Mouse (Mus musculus) midbrain, embryonic 14.5 days (tissue): Measurements from ENCODE around the gene AB124611. TPM values are rescaled to one million over a fixed set of nuclear protein-coding genes. Genes with fewer than 3 reads are reported as not detected.

Experiments used
- ATAC-seq: fragments of 200-750 bp; cut with Nextera tagmentation; 2 replicates; pipeline ENCODE4 v1.8.0; 2017; ENCODE audit warnings: moderate number of reproducible peaks, moderate library complexity; ENCODE audit not compliant: low FRiP score, low TSS enrichment
- DNase-seq: peaks from one replicate; pipeline ENCODE4 v3.0.0-alpha.2; 2015
- H3K27ac ChIP-seq: fragments of 300-500 bp; sonication (generic); replicated peaks from 2 replicates; pipeline ENCODE4 v1.5.1; 2014; ENCODE audit warnings: mild to moderate bottlenecking, low read depth, low read length, moderate library complexity
- H3K27me3 ChIP-seq: fragments of 300-500 bp; sonication (generic); 2 replicates; pipeline ENCODE4 v1.6.1; 2014; ENCODE audit warnings: low read length, control low read depth, mixed read lengths; ENCODE audit not compliant: control insufficient read depth, insufficient read depth
- H3K36me3 ChIP-seq: fragments of 300-500 bp; sonication (generic); 2 replicates; pipeline ENCODE4 v1.6.1; 2014; ENCODE audit warnings: low read length, control low read depth; ENCODE audit not compliant: control insufficient read depth, insufficient read depth
- H3K4me1 ChIP-seq: fragments of 300-500 bp; sonication (generic); 2 replicates; pipeline ENCODE4 v1.6.1; 2014; ENCODE audit warnings: mild to moderate bottlenecking, antibody characterized with exemption, low read length, control low read depth; ENCODE audit not compliant: control insufficient read depth, insufficient read depth
- H3K4me2 ChIP-seq: fragments of 300-500 bp; sonication (generic); 2 replicates; pipeline ENCODE4 v1.6.1; 2014; ENCODE audit warnings: mild to moderate bottlenecking, low read length, moderate library complexity
- H3K4me3 ChIP-seq: fragments of 300-500 bp; sonication (generic); replicated peaks from 2 replicates; pipeline ENCODE4 v1.5.1; 2014; ENCODE audit warnings: low read depth, low read length
- H3K9ac ChIP-seq: fragments of 300-500 bp; sonication (generic); replicated peaks from 2 replicates; pipeline ENCODE4 v1.6.1; 2014; ENCODE audit warnings: mild to moderate bottlenecking, low read length, moderate library complexity
- H3K9me3 ChIP-seq: fragments of 300-500 bp; sonication (generic); 2 replicates; pipeline ENCODE4 v1.6.1; 2016; ENCODE audit warnings: low read length, control low read depth, mixed read lengths; ENCODE audit not compliant: control insufficient read depth
- WGBS: fragments of 180-500 bp; shearing (Covaris S2); extraction: QIAGEN DNeasy Blood & Tissue Kit; methylation state at CpG from one replicate; pipeline ENCODE4 v1.1.7; 2014; 5-methylcytosine and 5-hydroxymethylcytosine counted together
- microRNA-seq: library from miRNA; unstranded; fragments of <30 nt; microRNA quantifications from one replicate; pipeline ENCODE4, GENCODE M21; 2016
- polyA plus RNA-seq: library from polyadenylated mRNA; unstranded; fragments of >200 nt; fragmentation: Nextera tagmentation; extraction: Ambion mirVana; gene quantifications from 2 replicates; pipeline ENCODE4 v1.2.1, GENCODE M21; 2014

Gene AB124611
- polyA plus RNA-seq, 1 experiment from 2014 or later: 1.8 TPM

- Histone ChIP-seq H3K4me1 (peaks cover 26% of the 10 kb centered on the region), H3K27me3 (no peaks in the 10 kb centered on the region), H3K4me2 (no peak overlapping the region), H3K9me3 (no peaks in the 10 kb centered on the region), H3K36me3 (peaks cover 24% of the 10 kb centered on the region), H3K27ac (no peak overlapping the region), H3K4me3 (no peak overlapping the region), H3K9ac (no peak overlapping the region)
- no peak for ATAC-seq
- DNase-seq: no peak
- WGBS: 95% methylated on average over 2 of the region's 2 CpGs
Observed at GRCm38 (mm10) chr9:21594838-21595237, 68.9 kb downstream of the AB124611 start.

Small RNA genes within 50 kb of the gene (microRNA-seq; reads per million reads assigned to microRNA genes)
- gene Mir199a-1: not detected

Other genes starting within 250 kb of the AB124611 start
- gene Kri1, start 238.2 kb upstream of the AB124611 start, polyA plus RNA-seq: 12.9 and 16.9 TPM in 2 replicates
- 84.9 and 95.7 TPM in 2 replicates for gene Cdkn2d, start 234.8 kb upstream of the AB124611 start, polyA plus RNA-seq
- gene Ap1m2, start 213.8 kb upstream of the AB124611 start, polyA plus RNA-seq: 0.88 and 1.5 TPM in 2 replicates
- 49.3 and 67.4 TPM in 2 replicates for gene Slc44a2, start 205.5 kb upstream of the AB124611 start, polyA plus RNA-seq
- 212 and 267 TPM in 2 replicates for gene Ilf3, start 158.3 kb upstream of the AB124611 start, polyA plus RNA-seq
- 48.1 and 54.3 TPM in 2 replicates for gene Qtrt1, start 114.3 kb upstream of the AB124611 start, polyA plus RNA-seq
- 54.5 and 56.7 TPM in 2 replicates for gene Dnm2, start 101.3 kb upstream of the AB124611 start, polyA plus RNA-seq
- gene Tmed1, start 15.9 kb upstream of the AB124611 start, polyA plus RNA-seq: 48.0 and 50.2 TPM in 2 replicates
- 34.7 and 42.0 TPM in 2 replicates for gene Carm1, start 20.7 kb downstream of the AB124611 start, polyA plus RNA-seq
- 68.8 and 86.9 TPM in 2 replicates for gene Timm29, start 66.5 kb downstream of the AB124611 start, polyA plus RNA-seq
- gene Yipf2, start 66.7 kb downstream of the AB124611 start, polyA plus RNA-seq: 19.4 and 20.5 TPM in 2 replicates
- gene Smarca4, start 90.0 kb downstream of the AB124611 start, polyA plus RNA-seq: 162 and 179 TPM in 2 replicates
- 8.2 and 9.4 TPM in 2 replicates for gene Ldlr, start 197.3 kb downstream of the AB124611 start, polyA plus RNA-seq
- 19.9 and 21.4 TPM in 2 replicates for gene Spc24, start 234.1 kb downstream of the AB124611 start, polyA plus RNA-seq